Mouse (Mus musculus) cortical plate, adult 2 months (tissue): Measurements from ENCODE around the gene Zfp646. TPM values are rescaled to one million over a fixed set of nuclear protein-coding genes. Genes with fewer than 3 reads are reported as not detected.

Experiments
- H3K27ac ChIP-seq: fragments of 200-500 bp; 2 replicates; pipeline ENCODE4 v1.5.1; 2012; ENCODE audit warnings: low read length, control low read depth, inconsistent platforms; ENCODE audit not compliant: insufficient read depth
- H3K4me1 ChIP-seq: fragments of 200-500 bp; 2 replicates; pipeline ENCODE4 v1.6.1; 2011; ENCODE audit warnings: low read length; ENCODE audit not compliant: control insufficient read depth, insufficient read depth
- H3K4me3 ChIP-seq: fragments of 200-500 bp; 2 replicates; pipeline ENCODE4 v1.5.1; 2011; ENCODE audit warnings: mild to moderate bottlenecking, low read length, control low read depth; ENCODE audit not compliant: insufficient read depth
- CTCF ChIP-seq: fragments of 200-500 bp; IDR thresholded peaks from 2 replicates; pipeline ENCODE4 v1.5.1; 2011; ENCODE audit warnings: mild to moderate bottlenecking, control low read depth, low read length; ENCODE audit not compliant: insufficient read depth; ENCODE audit errors: extremely low read depth
- POLR2A ChIP-seq: fragments of 200-500 bp; IDR thresholded peaks from 2 replicates; pipeline ENCODE4 v1.6.1; 2011; ENCODE audit warnings: mild to moderate bottlenecking, low read length, control low read depth; ENCODE audit not compliant: insufficient read depth; ENCODE audit errors: extremely low read depth
- polyA plus RNA-seq: library from polyadenylated mRNA; depleted of rRNA; stranded (reverse); fragments of >200 nt; gene quantifications from 2 replicates; pipeline ENCODE4 v1.2.3, GENCODE M21; 2012

The Zfp646 gene
- polyA plus RNA-seq, 1 experiment = 14.9 TPM

GRCm38 (mm10) chr7:127896384-127896783 is 20.4 kb downstream of the Zfp646 start:
- Histone ChIP-seq H3K27ac (no peak overlapping the region), H3K4me3 (no peak overlapping the region), H3K4me1 (no peaks in the 10 kb centered on the region)
- TF ChIP-seq POLR2A (no peak), CTCF (peak; percentile 67)

- Histone ChIP-seq H3K4me3 (no peak overlapping the region), H3K4me1 (no peaks in the 10 kb centered on the region), H3K27ac (no peak overlapping the region)
- TF ChIP-seq CTCF = no peak
- TF ChIP-seq POLR2A = no peak
These were observed 21.5 kb downstream of the Zfp646 start for GRCm38 (mm10) chr7:127897542-127897941.

DNA sequence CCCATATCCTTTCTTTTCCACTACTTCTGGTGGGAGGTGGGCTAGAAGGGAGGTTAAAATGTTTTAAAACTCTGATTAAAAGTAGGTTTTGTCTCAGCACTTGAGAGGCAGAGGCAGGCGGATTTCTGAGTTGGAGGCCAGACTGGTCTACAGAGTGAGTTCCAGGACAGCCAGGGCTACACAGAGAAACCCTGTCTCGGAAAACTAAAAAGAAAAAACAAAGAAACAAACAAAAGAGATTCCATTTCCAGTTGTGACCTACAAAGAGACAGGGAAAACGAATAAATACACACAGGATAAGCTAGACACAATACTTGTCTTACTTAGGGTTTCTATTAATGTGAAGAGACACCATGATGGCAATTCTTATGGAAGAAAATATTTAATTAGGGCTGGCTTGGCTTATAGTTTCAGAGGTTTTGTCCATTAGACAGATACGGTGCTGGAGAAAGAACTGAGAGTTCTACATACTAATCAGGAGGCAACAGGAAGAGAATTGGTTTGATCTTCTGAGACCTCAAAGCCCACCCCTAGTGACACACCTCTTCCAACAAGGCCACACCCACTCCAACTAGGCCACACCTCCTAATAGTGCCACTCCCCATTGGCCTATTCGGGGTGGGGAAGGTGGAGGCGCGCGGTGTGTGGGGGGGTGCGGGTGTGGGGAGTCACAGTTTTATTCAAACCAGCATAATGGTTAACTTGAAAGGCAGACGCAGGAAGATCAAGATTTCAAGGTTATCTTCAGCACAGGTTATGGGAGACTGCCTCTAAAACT is 22.3 kb downstream of the Zfp646 start:
- Histone ChIP-seq H3K4me3 (no peak overlapping the region), H3K4me1 (no peaks in the 10 kb centered on the region), H3K27ac (no peak overlapping the region)
- TF ChIP-seq CTCF (no peak), POLR2A (no peak)

DNA sequence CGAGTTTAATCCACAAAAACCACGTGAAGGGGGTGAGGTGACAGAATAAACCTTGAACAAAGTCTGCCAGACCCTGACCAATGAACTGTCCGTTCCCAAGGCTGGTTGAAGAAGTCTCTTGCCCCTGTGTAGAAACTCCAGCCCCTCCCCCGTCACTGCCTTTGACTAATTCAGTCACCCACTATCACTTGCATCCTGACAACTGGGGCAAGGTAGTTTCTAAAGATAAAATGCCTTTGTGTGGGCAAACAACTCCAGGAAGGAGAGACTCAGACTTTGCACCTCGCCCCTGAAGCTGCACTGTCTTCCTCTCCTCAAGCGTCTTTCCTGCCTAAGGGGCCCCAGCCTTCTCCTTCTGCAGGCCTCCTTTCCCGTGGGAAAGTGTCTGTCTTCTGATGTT is 24.0 kb downstream of the Zfp646 start:
- TF ChIP-seq POLR2A (no peak), CTCF (no peak)
- Histone ChIP-seq H3K4me1 (0 out of 2 replicates have a peak, but pooled peaks cover 3% of the 10 kb centered on the region), H3K27ac (no peak overlapping the region), H3K4me3 (no peak overlapping the region)

DNA sequence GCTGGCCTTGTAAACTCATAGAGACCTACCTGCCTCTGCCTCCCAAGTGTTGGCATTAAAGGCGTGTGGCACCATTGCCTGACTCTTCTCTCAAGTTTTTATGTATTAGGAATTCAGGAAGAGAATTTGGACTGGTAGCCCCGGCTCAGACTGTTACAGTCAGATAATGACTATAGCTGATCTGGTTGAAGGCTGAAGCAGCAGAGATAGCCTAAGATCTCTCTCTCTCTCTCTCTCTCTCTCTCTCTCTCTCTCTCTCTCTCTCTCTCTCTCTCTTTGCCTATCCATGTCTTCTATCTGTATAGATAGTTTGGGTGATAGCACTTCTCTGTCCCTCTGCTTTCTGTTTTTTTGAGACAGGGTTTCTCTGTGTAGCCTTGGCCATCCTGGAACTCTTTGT is 25.8 kb downstream of the Zfp646 start:
- no peak for TF ChIP-seq CTCF
- TF ChIP-seq POLR2A = no peak
- no peak overlapping the region for H3K4me3 ChIP-seq
- no peak overlapping the region for H3K27ac ChIP-seq
- 0 out of 2 replicates have a peak, but pooled peaks cover 4% of the 10 kb centered on the region for H3K4me1 ChIP-seq

DNA sequence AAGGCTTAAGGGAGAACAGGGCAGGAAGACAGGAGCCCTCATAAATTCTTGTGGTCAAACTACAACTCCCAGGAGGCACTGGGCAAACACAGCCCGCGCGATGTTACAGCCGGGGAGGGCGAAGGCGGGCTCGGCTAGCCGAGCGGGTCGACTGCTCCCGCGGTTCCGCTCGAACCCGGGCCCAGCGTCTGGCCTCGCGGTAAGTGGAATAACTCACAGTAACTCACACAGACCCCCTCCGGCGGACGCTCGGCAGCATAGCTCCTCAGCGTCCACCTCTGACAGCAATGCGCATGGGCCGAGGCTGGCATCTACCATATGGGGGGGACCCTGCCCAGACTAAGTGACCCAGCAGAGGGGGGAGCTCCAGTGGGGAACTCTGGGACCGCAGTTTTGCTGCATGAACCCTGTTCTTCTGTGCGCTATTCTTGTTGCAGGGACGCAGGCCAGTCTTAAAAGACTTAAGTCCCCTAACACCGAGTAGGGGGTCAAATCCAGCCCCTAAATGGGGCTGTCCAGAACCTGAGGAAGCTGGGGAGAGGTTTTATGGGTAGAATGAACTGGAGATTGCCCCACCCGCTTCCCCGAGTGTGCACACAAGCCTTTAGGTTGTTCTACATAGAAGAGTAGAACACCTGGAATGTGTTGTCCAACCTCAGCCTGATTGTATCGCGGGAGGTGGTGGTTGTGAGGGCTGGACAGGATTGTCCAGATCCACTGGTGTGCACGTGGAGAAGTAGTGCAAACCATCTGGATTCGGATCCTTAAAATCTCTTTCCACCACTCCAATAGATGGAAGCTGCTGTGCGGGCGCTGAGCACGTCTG is 28.2 kb downstream of the Zfp646 start, which contains the start of gene Bckdk:
Bckdk (plus strand) TSS at position 112 of the 826 bp plus-strand sequence.
- Histone ChIP-seq H3K4me3 (peak within 1 kb of the TSS; percentile 78), H3K27ac (peak within 1 kb of the TSS; percentile 61; the same call in 1 of the 2 replicates), H3K4me1 (0 out of 2 replicates have a peak, but pooled peaks cover 4% of the 10 kb centered on the region)
- no peak for TF ChIP-seq CTCF
- peak; percentile 64 for TF ChIP-seq POLR2A

DNA sequence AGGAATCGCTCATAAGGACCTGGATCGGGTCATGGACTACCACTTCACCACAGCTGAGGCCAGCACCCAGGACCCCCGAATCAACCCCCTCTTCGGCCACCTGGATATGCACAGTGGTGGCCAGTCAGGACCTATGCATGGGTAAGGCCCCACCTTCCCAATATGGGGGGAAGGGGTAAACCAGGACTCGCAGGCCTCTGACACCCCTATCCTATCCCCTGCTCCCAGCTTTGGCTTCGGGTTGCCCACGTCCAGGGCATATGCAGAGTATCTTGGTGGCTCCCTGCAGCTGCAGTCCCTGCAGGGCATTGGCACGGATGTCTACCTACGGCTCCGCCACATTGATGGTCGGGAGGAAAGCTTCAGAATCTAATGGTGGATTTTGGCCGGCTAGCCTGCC is 31.9 kb downstream of the Zfp646 start:
- TF ChIP-seq CTCF = no peak
- TF ChIP-seq POLR2A = no peak
- Histone ChIP-seq H3K4me1 (0 out of 2 replicates have a peak, but pooled peaks cover 4% of the 10 kb centered on the region), H3K27ac (no peak overlapping the region), H3K4me3 (no peak overlapping the region)

DNA sequence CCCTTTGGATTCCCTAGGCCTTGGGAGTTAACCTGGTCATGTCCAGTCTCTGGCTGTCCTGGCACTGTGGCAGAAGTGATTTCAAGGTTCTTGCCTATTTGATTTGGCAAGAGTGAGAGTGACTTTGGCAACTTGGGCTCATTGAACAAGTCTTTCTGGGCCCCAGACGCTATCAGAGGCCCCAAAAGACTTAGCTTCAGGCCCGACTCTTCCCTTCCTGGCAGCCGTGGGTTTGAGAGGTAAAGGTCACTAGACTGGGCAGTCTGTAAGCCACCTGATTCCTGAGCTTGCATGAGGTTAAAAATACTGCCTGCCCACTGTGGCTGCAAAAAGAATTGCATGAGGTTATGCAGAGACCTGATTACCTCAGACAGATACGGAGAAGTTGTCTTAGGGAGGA is 32.6 kb downstream of the Zfp646 start:
- TF ChIP-seq CTCF (no peak), POLR2A (no peak)
- Histone ChIP-seq H3K4me3 (no peak overlapping the region), H3K27ac (no peak overlapping the region), H3K4me1 (0 out of 2 replicates have a peak, but pooled peaks cover 4% of the 10 kb centered on the region)

GRCm38 (mm10) chr7:127912190-127912871 is 36.3 kb downstream of the Zfp646 start, which contains the start of gene Kat8:
Gene Kat8, plus strand, starts transcription at chr7:127912516.
- peak within 1 kb of the TSS; percentile 85 for H3K27ac ChIP-seq
- TF ChIP-seq CTCF (no peak), POLR2A (peak; percentile 89)
- no peaks in the 10 kb centered on the region for H3K4me1 ChIP-seq
- H3K4me3 ChIP-seq = peak within 1 kb of the TSS; percentile 39
